Mouse (Mus musculus) midbrain, embryonic 14.5 days (tissue): ENCODE data around the gene Cnot10. TPM values are rescaled to one million over a fixed set of nuclear protein-coding genes. Genes with fewer than 3 reads are reported as not detected.

Experiments used
- ATAC-seq: fragments of 200-750 bp; cut with Nextera tagmentation; 2 replicates; pipeline ENCODE4 v1.8.0; 2017; ENCODE audit warnings: moderate number of reproducible peaks, moderate library complexity; ENCODE audit not compliant: low FRiP score, low TSS enrichment
- DNase-seq: peaks from one replicate; pipeline ENCODE4 v3.0.0-alpha.2; 2015
- H3K27ac ChIP-seq: fragments of 300-500 bp; sonication (generic); replicated peaks from 2 replicates; pipeline ENCODE4 v1.5.1; 2014; ENCODE audit warnings: mild to moderate bottlenecking, low read depth, low read length, moderate library complexity
- H3K27me3 ChIP-seq: fragments of 300-500 bp; sonication (generic); 2 replicates; pipeline ENCODE4 v1.6.1; 2014; ENCODE audit warnings: low read length, control low read depth, mixed read lengths; ENCODE audit not compliant: control insufficient read depth, insufficient read depth
- H3K36me3 ChIP-seq: fragments of 300-500 bp; sonication (generic); 2 replicates; pipeline ENCODE4 v1.6.1; 2014; ENCODE audit warnings: low read length, control low read depth; ENCODE audit not compliant: control insufficient read depth, insufficient read depth
- H3K4me1 ChIP-seq: fragments of 300-500 bp; sonication (generic); 2 replicates; pipeline ENCODE4 v1.6.1; 2014; ENCODE audit warnings: mild to moderate bottlenecking, antibody characterized with exemption, low read length, control low read depth; ENCODE audit not compliant: control insufficient read depth, insufficient read depth
- H3K4me2 ChIP-seq: fragments of 300-500 bp; sonication (generic); 2 replicates; pipeline ENCODE4 v1.6.1; 2014; ENCODE audit warnings: mild to moderate bottlenecking, low read length, moderate library complexity
- H3K4me3 ChIP-seq: fragments of 300-500 bp; sonication (generic); replicated peaks from 2 replicates; pipeline ENCODE4 v1.5.1; 2014; ENCODE audit warnings: low read depth, low read length
- H3K9ac ChIP-seq: fragments of 300-500 bp; sonication (generic); replicated peaks from 2 replicates; pipeline ENCODE4 v1.6.1; 2014; ENCODE audit warnings: mild to moderate bottlenecking, low read length, moderate library complexity
- H3K9me3 ChIP-seq: fragments of 300-500 bp; sonication (generic); 2 replicates; pipeline ENCODE4 v1.6.1; 2016; ENCODE audit warnings: low read length, control low read depth, mixed read lengths; ENCODE audit not compliant: control insufficient read depth
- WGBS: fragments of 180-500 bp; shearing (Covaris S2); extraction: QIAGEN DNeasy Blood & Tissue Kit; methylation state at CpG from one replicate; pipeline ENCODE4 v1.1.7; 2014; 5-methylcytosine and 5-hydroxymethylcytosine counted together
- polyA plus RNA-seq: library from polyadenylated mRNA; unstranded; fragments of >200 nt; fragmentation: Nextera tagmentation; extraction: Ambion mirVana; gene quantifications from 2 replicates; pipeline ENCODE4 v1.2.1, GENCODE M21; 2014

The Cnot10 gene
- polyA plus RNA-seq, 1 experiment from 2014 or later = 56.7 TPM

DNA sequence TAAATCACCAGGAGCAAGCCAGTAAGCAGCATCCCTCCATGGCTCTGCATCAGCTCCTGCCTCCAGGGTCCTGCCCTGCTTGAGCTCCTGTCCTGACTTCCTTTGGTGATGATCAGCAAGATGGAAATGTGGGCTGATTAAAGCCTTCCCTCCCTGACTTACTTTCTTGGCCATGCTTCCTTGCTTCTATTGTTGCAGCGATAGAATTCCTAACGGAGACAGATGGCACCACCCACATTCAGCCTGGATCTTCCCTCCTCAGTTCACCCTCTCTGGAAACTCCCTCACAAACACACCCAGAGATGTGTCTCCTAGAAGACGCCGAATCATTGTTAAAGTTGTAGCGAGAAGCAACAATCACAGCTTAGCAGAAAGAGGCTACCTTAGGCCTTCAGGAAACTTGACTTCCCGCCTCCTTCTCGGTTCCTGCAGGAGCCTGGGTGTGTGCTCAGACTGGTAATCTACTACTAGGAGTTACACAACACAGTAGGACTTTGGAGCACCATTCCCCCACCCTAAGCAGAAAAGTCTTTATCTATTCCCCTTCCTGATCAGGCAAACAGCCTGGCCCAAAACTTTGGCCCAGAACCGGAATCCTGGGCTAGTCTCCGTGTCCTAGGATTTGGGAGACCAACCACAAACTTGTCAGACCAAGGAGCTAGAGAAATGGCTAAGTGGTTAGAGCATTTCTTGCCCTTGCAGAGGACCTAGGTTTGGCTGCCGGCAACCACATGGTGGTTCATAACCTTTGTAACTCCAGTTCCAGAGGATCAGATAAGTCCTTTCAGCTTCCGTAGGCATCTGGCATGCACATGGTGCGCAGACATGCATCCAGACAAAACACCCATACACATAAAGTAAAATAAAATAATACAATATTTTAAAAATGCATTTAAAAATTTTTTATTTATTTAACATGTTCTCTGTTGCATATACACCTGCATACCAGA, 6.8 kb upstream of the Cnot10 start:
- H3K27ac ChIP-seq = no peak overlapping the region
- H3K9ac ChIP-seq = no peak overlapping the region
- H3K27me3 ChIP-seq = no peaks in the 10 kb centered on the region; the same call in 1 of the 2 replicates
- no peak overlapping the region for H3K4me3 ChIP-seq
- no peak overlapping the region for H3K4me2 ChIP-seq
- WGBS = 86% methylated on average over 12 of the region's 12 CpGs
- no peaks in the 10 kb centered on the region for H3K9me3 ChIP-seq
- ATAC-seq (no peak), DNase-seq (no peak)
- no peaks in the 10 kb centered on the region for H3K36me3 ChIP-seq
- H3K4me1 ChIP-seq = no peaks in the 10 kb centered on the region

DNA sequence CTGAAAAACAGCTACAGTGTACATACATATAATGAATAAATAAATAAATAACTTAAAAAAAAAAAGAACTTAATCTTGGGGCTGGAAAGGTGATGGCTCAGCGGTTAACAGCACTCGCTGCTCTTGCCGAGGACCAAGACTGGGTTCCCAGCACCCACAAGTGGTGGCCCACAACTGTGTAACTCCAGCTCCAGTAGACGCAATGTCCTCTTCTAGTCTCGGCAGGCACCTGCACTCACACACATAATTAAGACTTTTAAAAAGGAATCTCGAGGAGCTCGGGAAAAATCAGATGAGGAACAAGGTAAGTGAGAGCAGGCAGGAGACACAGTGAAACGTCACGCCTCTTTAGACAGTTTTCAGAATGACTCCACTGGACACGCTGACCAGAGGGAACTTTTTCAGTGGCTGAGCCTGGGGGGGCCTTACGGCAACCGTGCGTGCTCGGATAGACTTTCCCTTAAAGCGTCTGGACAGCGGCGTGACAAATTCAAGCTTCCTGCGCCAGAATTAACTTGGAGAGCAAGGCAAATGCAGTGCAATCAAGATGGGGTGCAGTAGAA, 717 bp downstream of the Cnot10 start:
- ATAC-seq (no peak; the same call in 1 of the 2 replicates), DNase-seq (no peak)
- H3K27me3 ChIP-seq = no peaks in the 10 kb centered on the region; the same call in 1 of the 2 replicates
- no peaks in the 10 kb centered on the region for H3K9me3 ChIP-seq
- H3K27ac ChIP-seq = peak overlapping the region; percentile 82
- 14% methylated on average over 18 of the region's 18 CpGs for WGBS
- peak overlapping the region; percentile 92 for H3K4me2 ChIP-seq
- no peaks in the 10 kb centered on the region for H3K36me3 ChIP-seq
- peaks cover 16% of the 10 kb centered on the region for H3K4me1 ChIP-seq
- H3K9ac ChIP-seq = peak overlapping the region; percentile 72
- H3K4me3 ChIP-seq = peak overlapping the region; percentile 86

DNA sequence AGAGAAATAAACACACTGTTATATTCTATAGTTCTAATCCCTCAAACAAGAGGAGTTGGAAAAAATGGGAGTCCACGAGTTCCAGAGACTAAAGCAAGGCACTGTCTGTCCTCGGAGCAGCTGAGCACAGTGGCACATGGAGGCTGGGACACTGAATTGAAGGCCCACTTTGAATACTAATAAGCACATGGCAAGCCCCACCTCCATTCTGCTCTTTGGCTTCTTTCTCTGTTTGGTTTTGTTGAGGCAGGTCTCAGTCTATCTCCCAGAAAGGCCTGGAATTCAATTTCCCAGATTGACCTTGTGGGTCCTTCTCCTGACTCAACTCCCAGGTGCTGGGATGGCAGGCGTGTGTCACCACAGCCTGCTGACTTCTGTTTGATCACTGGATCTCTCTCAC, 3.2 kb downstream of the Cnot10 start:
- ATAC-seq = no peak
- H3K36me3 ChIP-seq = peaks cover 7% of the 10 kb centered on the region; the same call in 1 of the 2 replicates
- H3K27ac ChIP-seq = no peak overlapping the region
- no peaks in the 10 kb centered on the region for H3K9me3 ChIP-seq
- DNase-seq = no peak
- H3K4me1 ChIP-seq = peaks cover 16% of the 10 kb centered on the region
- no peak overlapping the region for H3K4me2 ChIP-seq
- H3K4me3 ChIP-seq = no peak overlapping the region
- 69% methylated on average over 3 of the region's 3 CpGs for WGBS
- no peak overlapping the region for H3K9ac ChIP-seq
- no peaks in the 10 kb centered on the region for H3K27me3 ChIP-seq

DNA sequence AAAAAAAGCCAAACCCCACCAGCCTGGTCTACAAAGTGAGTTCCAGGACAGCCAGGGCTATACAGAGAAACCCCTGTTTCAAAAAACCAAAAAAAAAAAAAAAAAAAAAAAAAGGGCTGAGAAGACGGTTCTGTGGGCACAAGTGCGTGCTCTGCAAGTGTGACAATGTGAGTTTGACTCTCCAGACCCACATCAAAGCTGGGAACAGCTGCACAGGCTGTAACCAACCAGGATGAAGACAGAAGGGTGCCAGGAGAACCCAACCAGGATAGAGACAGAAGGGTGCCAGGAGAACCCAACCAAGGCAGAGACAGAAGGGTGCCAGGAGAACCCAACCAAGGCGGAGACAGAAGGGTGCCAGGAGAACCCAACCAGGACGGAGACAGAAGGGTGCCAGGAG, 3.8 kb downstream of the Cnot10 start:
- ATAC-seq (no peak), DNase-seq (no peak)
- Histone ChIP-seq H3K9ac (no peak overlapping the region), H3K4me2 (no peak overlapping the region), H3K27me3 (no peaks in the 10 kb centered on the region), H3K36me3 (peaks cover 11% of the 10 kb centered on the region), H3K9me3 (no peaks in the 10 kb centered on the region), H3K4me3 (no peak overlapping the region), H3K4me1 (peaks cover 16% of the 10 kb centered on the region), H3K27ac (no peak overlapping the region)
- 98% methylated on average over 4 of the region's 4 CpGs for WGBS

DNA sequence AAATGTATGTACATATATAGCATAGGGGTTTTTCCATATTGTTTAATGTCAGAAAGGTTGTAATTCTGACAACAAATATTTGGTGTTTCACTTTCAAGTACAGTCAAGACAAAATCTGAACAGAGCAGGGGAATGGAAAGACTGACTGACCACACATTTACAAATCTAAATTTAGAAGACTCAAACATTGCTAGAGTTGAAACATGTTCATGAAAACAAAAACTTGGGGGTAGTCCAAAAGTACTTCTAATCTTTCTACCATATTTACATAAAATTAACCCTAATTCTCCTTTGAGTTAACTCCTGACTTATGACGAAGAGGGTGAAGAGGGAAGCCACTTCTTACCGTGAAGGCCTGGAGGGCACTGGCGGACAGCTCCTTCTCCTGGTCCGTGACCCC, 7.7 kb downstream of the Cnot10 start:
- no peaks in the 10 kb centered on the region for H3K4me1 ChIP-seq
- H3K36me3 ChIP-seq = peaks cover 43% of the 10 kb centered on the region
- no peak overlapping the region for H3K4me2 ChIP-seq
- H3K9ac ChIP-seq = no peak overlapping the region
- ATAC-seq = no peak
- no peaks in the 10 kb centered on the region for H3K9me3 ChIP-seq
- H3K4me3 ChIP-seq = no peak overlapping the region
- no peak overlapping the region for H3K27ac ChIP-seq
- DNase-seq = no peak
- WGBS = 82% methylated on average over 4 of the region's 4 CpGs
- H3K27me3 ChIP-seq = no peaks in the 10 kb centered on the region

DNA sequence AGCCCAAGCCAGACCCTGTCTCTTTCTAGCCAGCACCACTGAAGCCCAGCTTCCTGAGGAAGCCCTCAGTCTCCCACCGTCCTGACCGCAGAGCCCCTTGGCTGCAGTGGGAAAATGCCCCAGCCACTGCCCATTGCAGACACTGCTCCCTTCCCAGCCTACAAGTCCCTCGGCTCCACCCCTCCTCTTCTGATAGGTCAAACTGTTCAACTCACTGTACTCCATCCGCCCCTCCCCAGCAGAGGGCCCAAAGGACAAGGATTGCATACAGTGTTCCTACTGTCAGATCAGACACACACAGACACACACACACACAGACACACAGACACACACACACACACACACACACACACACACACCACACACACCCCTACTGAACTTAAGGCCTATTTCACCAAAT, 13.3 kb downstream of the Cnot10 start:
- no peaks in the 10 kb centered on the region for H3K27me3 ChIP-seq
- no peaks in the 10 kb centered on the region for H3K9me3 ChIP-seq
- no peak overlapping the region for H3K4me3 ChIP-seq
- H3K27ac ChIP-seq = no peak overlapping the region
- no peaks in the 10 kb centered on the region for H3K4me1 ChIP-seq
- no peak for DNase-seq
- ATAC-seq = no peak
- H3K36me3 ChIP-seq = peaks cover 88% of the 10 kb centered on the region
- no peak overlapping the region for H3K4me2 ChIP-seq
- no peak overlapping the region for H3K9ac ChIP-seq
- WGBS = 87% methylated on average over 4 of the region's 4 CpGs

DNA sequence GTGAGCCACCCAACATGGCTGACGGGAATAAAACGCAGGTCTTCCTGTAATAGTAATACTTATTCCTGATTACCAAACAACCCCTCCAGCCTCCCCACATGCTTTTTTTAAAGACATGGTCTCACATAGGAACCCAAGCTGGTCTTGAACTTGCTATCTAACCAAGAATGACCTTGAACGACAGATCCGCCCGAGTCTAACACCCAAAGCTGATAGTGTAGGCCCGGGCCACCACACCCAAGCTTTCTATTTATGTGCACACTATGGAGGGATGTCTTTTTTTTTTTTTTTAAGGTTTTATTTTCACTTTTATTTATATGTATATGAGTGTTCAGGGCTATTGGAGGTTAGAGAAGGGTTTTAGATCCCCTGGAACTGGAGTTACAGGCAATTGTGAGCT, 15.8 kb downstream of the Cnot10 start:
- Histone ChIP-seq H3K27ac (no peak overlapping the region), H3K9ac (no peak overlapping the region), H3K4me2 (no peak overlapping the region), H3K36me3 (peaks cover 90% of the 10 kb centered on the region), H3K9me3 (no peaks in the 10 kb centered on the region), H3K27me3 (no peaks in the 10 kb centered on the region), H3K4me1 (no peaks in the 10 kb centered on the region), H3K4me3 (no peak overlapping the region)
- no peak for DNase-seq
- ATAC-seq = no peak
- 98% methylated on average over 6 of the region's 6 CpGs for WGBS

DNA sequence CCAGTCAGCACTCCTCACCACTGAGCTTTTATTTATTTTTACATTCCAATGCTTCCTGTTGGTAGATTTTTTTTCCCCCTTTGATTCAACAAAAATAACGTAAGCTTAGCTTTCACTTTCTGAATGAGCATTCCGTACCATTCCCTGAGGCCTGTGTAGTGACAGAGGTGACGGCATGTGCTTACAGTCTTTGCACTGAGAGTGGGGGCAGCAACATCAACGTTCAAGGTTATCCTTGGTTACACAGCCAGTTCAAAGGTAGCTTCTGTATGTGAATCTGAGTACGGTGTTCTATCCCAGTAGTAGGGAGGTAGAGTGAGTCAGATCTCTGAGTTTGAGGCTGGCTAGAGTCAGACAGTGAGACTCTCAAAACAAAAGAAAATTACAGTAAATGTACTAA, 18.8 kb downstream of the Cnot10 start:
- H3K27me3 ChIP-seq = no peaks in the 10 kb centered on the region
- no peak for ATAC-seq
- 95% methylated on average over 5 of the region's 5 CpGs for WGBS
- no peak overlapping the region for H3K4me2 ChIP-seq
- no peaks in the 10 kb centered on the region for H3K4me1 ChIP-seq
- H3K9me3 ChIP-seq = no peaks in the 10 kb centered on the region
- DNase-seq = no peak
- no peak overlapping the region for H3K4me3 ChIP-seq
- H3K9ac ChIP-seq = no peak overlapping the region
- peaks cover 84% of the 10 kb centered on the region for H3K36me3 ChIP-seq
- H3K27ac ChIP-seq = no peak overlapping the region
